Mouse (Mus musculus): ENCODE data around the gene Pdik1l. TPM values are rescaled to one million over a fixed set of nuclear protein-coding genes. Genes with fewer than 3 reads are reported as not detected.

The Pdik1l gene
- polyA plus RNA-seq, 1 experiment from 2014 or later, result 31.9 TPM

- Histone ChIP-seq H3K36me3 (no peaks in the 10 kb centered on the region), H3K4me2 (replicated peaks) (no peak overlapping the region), H3K9me3 (peaks cover 3% of the 10 kb centered on the region; the same call in 1 of the 2 replicates), H3K9ac (no peak overlapping the region), H3K4me1 (peaks cover 8% of the 10 kb centered on the region; the same call in 1 of the 2 replicates), H3K27ac (no peak overlapping the region), H3K27me3 (replicated peaks) (no peaks in the 10 kb centered on the region), H3K4me3 (no peak overlapping the region)
- WGBS, result 78% methylated on average over 4 of the region's 4 CpGs
- no peak for ATAC-seq (ENCODE audit: low FRiP score, low read depth)
These were observed 26.5 kb upstream of the Pdik1l start for GRCm38 (mm10) chr4:134314081-134314655.

DNA sequence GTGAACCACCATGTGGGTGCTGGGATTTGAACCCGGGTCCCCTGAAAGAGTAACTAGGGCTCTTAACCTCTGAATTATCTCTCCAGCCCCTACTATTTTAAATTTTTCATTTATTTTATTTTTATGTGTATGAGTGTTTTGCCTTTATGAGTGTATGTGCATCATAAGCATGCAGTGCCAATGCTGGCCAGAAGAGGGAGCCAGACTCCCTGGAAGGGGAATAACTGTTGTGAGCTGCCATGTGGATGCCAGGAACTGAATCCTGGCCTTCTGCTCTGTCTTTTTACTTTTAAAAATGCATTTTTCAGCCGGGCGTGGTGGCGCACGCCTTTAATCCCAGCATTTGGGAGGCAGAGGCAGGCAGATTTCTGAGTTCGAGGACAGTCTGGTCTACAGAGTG is 25.2 kb upstream of the Pdik1l start:
- WGBS, result 97% methylated on average over 6 of the region's 6 CpGs
- Histone ChIP-seq H3K9ac (no peak overlapping the region), H3K9me3 (peaks cover 3% of the 10 kb centered on the region; the same call in 1 of the 2 replicates), H3K36me3 (no peaks in the 10 kb centered on the region), H3K4me3 (no peak overlapping the region), H3K27ac (no peak overlapping the region), H3K27me3 (replicated peaks) (no peaks in the 10 kb centered on the region), H3K4me2 (replicated peaks) (no peak overlapping the region), H3K4me1 (peaks cover 8% of the 10 kb centered on the region; the same call in 1 of the 2 replicates)
- no peak for ATAC-seq (ENCODE audit: low FRiP score, low read depth)

GRCm38 (mm10) chr4:134312341-134312740 is 24.6 kb upstream of the Pdik1l start:
- peaks cover 11% of the 10 kb centered on the region for H3K4me1 ChIP-seq
- no peak overlapping the region for H3K4me3 ChIP-seq
- ATAC-seq (ENCODE audit: low FRiP score, low read depth), result no peak
- H3K27me3 ChIP-seq (replicated peaks), result no peaks in the 10 kb centered on the region
- peaks cover 3% of the 10 kb centered on the region; the same call in 1 of the 2 replicates for H3K9me3 ChIP-seq
- no peaks in the 10 kb centered on the region for H3K36me3 ChIP-seq
- H3K9ac ChIP-seq, result no peak overlapping the region
- no peak overlapping the region for H3K27ac ChIP-seq
- 97% methylated on average over 5 of the region's 5 CpGs for WGBS
- H3K4me2 ChIP-seq (replicated peaks), result no peak overlapping the region

DNA sequence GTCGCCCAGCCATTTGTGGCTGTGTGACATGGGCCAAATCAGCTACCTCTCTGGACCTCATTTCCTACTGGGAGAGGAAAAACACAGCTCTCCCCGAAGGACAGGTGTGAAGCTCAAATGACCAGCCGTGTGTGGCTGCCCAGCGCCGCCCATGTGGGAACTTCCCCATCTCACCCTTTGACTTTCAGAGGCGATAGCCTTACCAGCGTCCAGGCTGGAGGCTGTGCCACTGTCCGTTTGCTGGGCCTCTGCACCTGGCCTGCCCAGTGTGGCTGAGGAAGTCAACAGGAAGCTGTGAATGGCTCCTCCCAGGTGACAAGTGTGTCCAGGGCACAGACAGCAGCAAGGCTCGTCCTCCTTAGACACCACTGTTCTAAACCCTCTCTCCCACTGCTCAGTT is 24.1 kb upstream of the Pdik1l start:
- Histone ChIP-seq H3K9ac (no peak overlapping the region), H3K4me1 (peaks cover 15% of the 10 kb centered on the region), H3K36me3 (no peaks in the 10 kb centered on the region), H3K27ac (no peak overlapping the region), H3K9me3 (peaks cover 3% of the 10 kb centered on the region; the same call in 1 of the 2 replicates), H3K27me3 (replicated peaks) (no peaks in the 10 kb centered on the region), H3K4me2 (replicated peaks) (no peak overlapping the region), H3K4me3 (no peak overlapping the region)
- 88% methylated on average over 9 of the region's 9 CpGs for WGBS
- no peak for ATAC-seq (ENCODE audit: low FRiP score, low read depth)

DNA sequence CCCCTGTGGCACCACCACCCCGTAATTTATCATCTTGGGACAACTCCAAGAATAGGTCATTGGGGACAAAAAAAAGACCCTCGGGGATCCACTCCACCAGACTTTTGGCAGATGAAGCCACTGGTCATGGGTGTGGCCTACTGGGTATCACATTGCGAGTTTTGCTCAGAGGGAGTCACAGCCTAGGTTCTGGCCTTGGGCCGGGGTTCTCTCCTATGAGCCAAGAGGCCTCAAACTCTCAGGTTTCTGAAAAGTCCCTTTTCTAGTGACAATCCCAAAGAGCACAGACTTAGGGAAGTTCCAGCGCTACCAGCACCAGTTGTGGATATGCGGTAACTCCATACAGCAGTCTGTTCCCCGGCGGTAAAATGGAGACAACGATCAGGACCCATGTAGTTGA is 23.0 kb upstream of the Pdik1l start:
- Histone ChIP-seq H3K4me3 (no peak overlapping the region), H3K36me3 (no peaks in the 10 kb centered on the region), H3K4me2 (replicated peaks) (no peak overlapping the region), H3K27ac (no peak overlapping the region), H3K9ac (no peak overlapping the region), H3K27me3 (replicated peaks) (no peaks in the 10 kb centered on the region), H3K9me3 (peaks cover 3% of the 10 kb centered on the region; the same call in 1 of the 2 replicates), H3K4me1 (peaks cover 15% of the 10 kb centered on the region)
- ATAC-seq (ENCODE audit: low FRiP score, low read depth), result no peak
- WGBS, result 89% methylated on average over 9 of the region's 9 CpGs

- no peak overlapping the region for H3K4me3 ChIP-seq
- H3K27ac ChIP-seq, result no peak overlapping the region
- peaks cover 3% of the 10 kb centered on the region; the same call in 1 of the 2 replicates for H3K9me3 ChIP-seq
- H3K4me1 ChIP-seq, result peaks cover 10% of the 10 kb centered on the region
- no peak overlapping the region for H3K4me2 ChIP-seq (replicated peaks)
- H3K36me3 ChIP-seq, result no peaks in the 10 kb centered on the region
- 91% methylated on average over 7 of the region's 7 CpGs for WGBS
- H3K9ac ChIP-seq, result no peak overlapping the region
- no peaks in the 10 kb centered on the region for H3K27me3 ChIP-seq (replicated peaks)
- ATAC-seq (ENCODE audit: low FRiP score, low read depth), result no peak
These were observed 22.4 kb upstream of the Pdik1l start for GRCm38 (mm10) chr4:134310106-134310505.

DNA sequence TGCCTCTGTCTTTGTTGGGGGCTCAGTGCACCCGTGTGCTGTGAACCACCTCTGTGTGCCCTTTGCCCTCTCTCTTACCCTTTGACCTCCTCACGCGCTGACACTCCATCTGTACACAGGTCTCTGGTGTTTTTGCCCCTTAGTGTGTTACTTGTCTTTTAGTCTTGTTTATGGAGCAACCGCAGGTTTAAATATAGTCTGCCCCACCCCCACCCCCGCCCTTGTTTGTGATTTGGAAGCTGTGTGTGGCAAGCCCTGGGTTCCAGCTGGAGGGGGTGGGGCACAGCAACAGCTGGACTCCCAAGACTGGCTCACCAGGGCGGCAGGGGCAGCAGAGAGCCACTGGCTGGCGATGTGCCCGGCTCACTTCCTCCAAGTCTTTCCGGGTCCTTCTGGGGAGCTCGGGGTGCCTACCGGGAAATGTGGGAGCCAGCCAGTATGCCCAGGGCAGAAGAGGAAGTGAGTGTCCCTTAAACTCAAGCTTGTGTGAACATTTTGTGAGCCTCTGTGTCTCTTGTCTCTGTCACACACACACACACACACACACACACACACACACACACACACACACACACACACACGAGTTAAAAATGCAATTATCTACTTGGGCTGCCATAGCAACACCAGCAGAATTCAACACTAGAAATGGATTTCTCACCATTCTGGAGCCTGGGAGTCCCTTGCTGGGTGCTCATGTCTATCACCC is 19.8 kb upstream of the Pdik1l start:
- no peak overlapping the region for H3K27ac ChIP-seq
- no peaks in the 10 kb centered on the region for H3K36me3 ChIP-seq
- ATAC-seq (ENCODE audit: low FRiP score, low read depth), result no peak
- no peak overlapping the region for H3K4me3 ChIP-seq
- 0 out of 2 replicates have a peak overlapping the region, but pooled peaks have one; percentile 25 for H3K4me2 ChIP-seq (replicated peaks)
- H3K9ac ChIP-seq, result no peak overlapping the region
- peaks cover 7% of the 10 kb centered on the region for H3K4me1 ChIP-seq
- no peaks in the 10 kb centered on the region for H3K27me3 ChIP-seq (replicated peaks)
- 26% methylated on average over 12 of the region's 12 CpGs for WGBS
- H3K9me3 ChIP-seq, result no peaks in the 10 kb centered on the region

GRCm38 (mm10) chr4:134306963-134307362 is 19.3 kb upstream of the Pdik1l start:
- H3K27ac ChIP-seq, result no peak overlapping the region
- 92% methylated on average over 2 of the region's 2 CpGs for WGBS
- H3K9me3 ChIP-seq, result no peaks in the 10 kb centered on the region
- no peak overlapping the region for H3K9ac ChIP-seq
- no peak for ATAC-seq (ENCODE audit: low FRiP score, low read depth)
- H3K36me3 ChIP-seq, result no peaks in the 10 kb centered on the region
- H3K4me3 ChIP-seq, result no peak overlapping the region
- no peaks in the 10 kb centered on the region for H3K27me3 ChIP-seq (replicated peaks)
- peaks cover 7% of the 10 kb centered on the region for H3K4me1 ChIP-seq
- H3K4me2 ChIP-seq (replicated peaks), result no peak overlapping the region

DNA sequence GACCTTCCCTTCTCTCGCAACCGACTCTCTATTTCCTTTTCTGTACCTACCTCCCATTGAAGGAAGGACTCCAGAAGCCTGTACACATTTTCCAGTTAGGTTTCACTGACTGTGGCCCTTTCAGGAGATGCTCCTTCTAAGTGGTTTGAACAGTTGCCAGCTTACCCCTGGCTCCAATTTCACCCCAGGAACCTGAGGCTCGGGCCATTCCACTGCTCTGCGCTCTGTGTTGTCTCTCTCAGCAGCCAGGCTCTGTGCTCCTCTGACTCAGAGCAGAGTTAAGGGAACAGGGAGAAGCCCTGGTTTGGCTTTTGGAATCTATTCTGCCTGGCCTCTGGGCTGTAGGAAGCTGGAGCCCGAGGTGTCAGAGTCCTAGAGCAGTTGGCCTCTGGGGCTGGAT is 14.4 kb upstream of the Pdik1l start:
- peaks cover 1% of the 10 kb centered on the region; the same call in 1 of the 2 replicates for H3K4me1 ChIP-seq
- ATAC-seq (ENCODE audit: low FRiP score, low read depth), result no peak
- no peak overlapping the region for H3K4me2 ChIP-seq (replicated peaks)
- H3K9me3 ChIP-seq, result no peaks in the 10 kb centered on the region
- no peaks in the 10 kb centered on the region for H3K36me3 ChIP-seq
- H3K9ac ChIP-seq, result no peak overlapping the region
- H3K27me3 ChIP-seq (replicated peaks), result no peaks in the 10 kb centered on the region
- no peak overlapping the region for H3K27ac ChIP-seq
- WGBS, result 89% methylated on average over 5 of the region's 5 CpGs
- no peak overlapping the region for H3K4me3 ChIP-seq

- no peak for ATAC-seq (ENCODE audit: low FRiP score, low read depth)
- no peak overlapping the region for H3K9ac ChIP-seq
- H3K27ac ChIP-seq, result no peak overlapping the region
- H3K4me3 ChIP-seq, result no peak overlapping the region
- no peaks in the 10 kb centered on the region for H3K27me3 ChIP-seq (replicated peaks)
- H3K36me3 ChIP-seq, result no peaks in the 10 kb centered on the region
- no peaks in the 10 kb centered on the region for H3K4me1 ChIP-seq
- H3K9me3 ChIP-seq, result no peaks in the 10 kb centered on the region; the same call in 1 of the 2 replicates
- no peak overlapping the region for H3K4me2 ChIP-seq (replicated peaks)
- 79% methylated on average over 9 of the region's 9 CpGs for WGBS
These were observed 12.6 kb upstream of the Pdik1l start for GRCm38 (mm10) chr4:134300316-134300715.

DNA sequence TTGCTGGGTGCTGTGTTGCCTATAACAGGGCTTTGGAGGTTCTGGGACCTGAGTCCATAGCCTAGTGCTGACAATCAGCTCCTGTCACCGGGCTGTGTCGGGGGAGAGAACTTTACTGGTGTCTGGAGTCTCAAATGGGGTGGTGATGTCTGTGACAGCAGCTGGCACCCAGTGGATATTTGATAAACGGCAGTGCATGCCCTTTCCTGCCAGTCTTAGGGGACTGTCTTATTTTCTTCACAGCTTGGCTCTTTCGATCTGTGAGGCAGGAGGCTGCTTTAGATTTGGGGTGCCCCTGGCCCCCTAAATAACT is 11.8 kb upstream of the Pdik1l start:
- Histone ChIP-seq H3K27ac (no peak overlapping the region), H3K36me3 (no peaks in the 10 kb centered on the region), H3K4me3 (no peak overlapping the region), H3K4me2 (replicated peaks) (no peak overlapping the region), H3K27me3 (replicated peaks) (no peaks in the 10 kb centered on the region), H3K9me3 (no peaks in the 10 kb centered on the region; the same call in 1 of the 2 replicates), H3K4me1 (no peaks in the 10 kb centered on the region), H3K9ac (no peak overlapping the region)
- no peak for ATAC-seq (ENCODE audit: low FRiP score, low read depth)
- WGBS, result 73% methylated on average over 4 of the region's 4 CpGs

DNA sequence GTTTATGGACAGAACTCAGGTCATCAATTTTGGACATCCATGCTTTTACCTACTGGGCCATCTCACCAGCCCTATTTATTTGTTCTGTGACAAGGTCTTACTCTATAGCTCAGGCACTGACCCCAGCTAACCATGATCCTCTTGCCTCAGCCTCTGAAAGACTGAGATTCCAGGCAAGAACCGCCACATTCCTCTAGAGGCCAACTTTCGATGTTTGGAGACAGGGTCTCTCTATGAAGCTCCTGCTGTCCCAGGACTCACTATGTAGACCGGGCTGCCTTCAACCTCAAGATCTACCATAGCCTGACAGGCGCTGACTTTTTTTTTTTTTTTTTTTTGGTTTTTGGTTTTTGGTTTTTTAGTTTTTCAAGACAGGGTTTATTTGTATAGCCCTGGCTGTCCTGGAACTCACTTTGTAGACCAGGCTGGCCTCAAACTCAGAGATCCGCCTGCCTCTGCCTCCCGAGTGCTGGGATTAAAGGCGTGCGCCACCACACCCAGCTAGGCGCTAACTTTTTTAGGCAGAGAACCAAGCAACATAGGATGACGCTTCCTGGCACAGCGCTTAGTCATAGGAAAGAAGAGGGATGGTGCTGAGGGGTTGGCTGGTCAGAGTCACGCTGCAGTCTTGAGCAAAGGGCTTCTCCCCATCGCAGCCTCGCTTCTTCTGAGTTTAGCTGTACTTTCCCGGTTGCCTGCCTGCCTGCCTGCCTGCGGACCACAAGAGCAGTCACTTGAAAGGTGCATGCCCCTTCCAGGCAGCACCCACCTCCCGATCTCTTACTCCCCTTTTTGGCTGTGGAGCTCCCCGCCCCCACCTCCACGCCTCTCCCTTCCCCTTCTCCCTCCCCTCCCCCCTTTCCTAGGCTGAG is 11.2 kb upstream of the Pdik1l start:
- 80% methylated on average over 19 of the region's 19 CpGs for WGBS
- no peak for ATAC-seq (ENCODE audit: low FRiP score, low read depth)

More for the DNA sequence above, 11.2 kb upstream of the Pdik1l start:
- no peak overlapping the region for H3K4me3 ChIP-seq
- no peaks in the 10 kb centered on the region for H3K4me1 ChIP-seq
- H3K27ac ChIP-seq, result no peak overlapping the region
- H3K9me3 ChIP-seq, result no peaks in the 10 kb centered on the region; the same call in 1 of the 2 replicates
- H3K9ac ChIP-seq, result no peak overlapping the region
- no peaks in the 10 kb centered on the region for H3K36me3 ChIP-seq
- no peak overlapping the region for H3K4me2 ChIP-seq (replicated peaks)
- no peaks in the 10 kb centered on the region for H3K27me3 ChIP-seq (replicated peaks)

Data from neural tube, embryonic 12.5 days (tissue).